Mouse (Mus musculus): ENCODE measurements around the gene Mthfd1l. TPM values are rescaled to one million over a fixed set of nuclear protein-coding genes. Genes with fewer than 3 reads are reported as not detected.

Mthfd1l gene
- polyA plus RNA-seq, 1 experiment from 2014 or later, result 5.5 TPM

GRCm38 (mm10) chr10:4141689-4142088 is 168.8 kb downstream of the Mthfd1l start:
- H3K4me3 ChIP-seq (ENCODE audit: low read depth, low read length), result no peak overlapping the region
- no peak overlapping the region for H3K27ac ChIP-seq (replicated peaks)
- H3K4me1 ChIP-seq (replicated peaks; ENCODE audit: control insufficient read depth, insufficient read depth), result no peaks in the 10 kb centered on the region
- no peak for DNase-seq (ENCODE audit: low spot score)
- no peak for ATAC-seq (ENCODE audit: low FRiP score, low TSS enrichment)
- H3K9me3 ChIP-seq (ENCODE audit: control insufficient read depth, low read length), result no peaks in the 10 kb centered on the region
- no peak overlapping the region for H3K4me2 ChIP-seq (replicated peaks; ENCODE audit: low read depth)
- H3K36me3 ChIP-seq (ENCODE audit: control insufficient read depth, insufficient read depth, low read length), result no peaks in the 10 kb centered on the region
- WGBS, result 75% methylated on average over 7 of the region's 7 CpGs
- TF ChIP-seq CTCF (IDR thresholded peaks at IDR 0.05; ENCODE audit: low read depth) (no peak), EP300 (optimal IDR thresholded peaks at IDR 0.05) (no peak)
- no peak overlapping the region for H3K9ac ChIP-seq (ENCODE audit: low read length)
- H3K27me3 ChIP-seq (ENCODE audit: control insufficient read depth, insufficient read depth, low read length), result no peaks in the 10 kb centered on the region

GRCm38 (mm10) chr10:4142816-4143215 is 169.9 kb downstream of the Mthfd1l start:
- no peaks in the 10 kb centered on the region for H3K36me3 ChIP-seq (ENCODE audit: control insufficient read depth, insufficient read depth, low read length)
- no peaks in the 10 kb centered on the region for H3K27me3 ChIP-seq (ENCODE audit: control insufficient read depth, insufficient read depth, low read length)
- 83% methylated on average over 10 of the region's 10 CpGs for WGBS
- TF ChIP-seq CTCF (IDR thresholded peaks at IDR 0.05; ENCODE audit: low read depth) (no peak), EP300 (optimal IDR thresholded peaks at IDR 0.05) (no peak)
- no peak overlapping the region for H3K4me2 ChIP-seq (replicated peaks; ENCODE audit: low read depth)
- DNase-seq (ENCODE audit: low spot score), result no peak
- ATAC-seq (ENCODE audit: low FRiP score, low TSS enrichment), result no peak
- no peak overlapping the region for H3K9ac ChIP-seq (ENCODE audit: low read length)
- no peaks in the 10 kb centered on the region for H3K9me3 ChIP-seq (ENCODE audit: control insufficient read depth, low read length)
- H3K27ac ChIP-seq (replicated peaks), result no peak overlapping the region
- no peak overlapping the region for H3K4me3 ChIP-seq (ENCODE audit: low read depth, low read length)
- no peaks in the 10 kb centered on the region for H3K4me1 ChIP-seq (replicated peaks; ENCODE audit: control insufficient read depth, insufficient read depth)

- H3K9me3 ChIP-seq (ENCODE audit: control insufficient read depth, low read length), result no peaks in the 10 kb centered on the region
- ATAC-seq (ENCODE audit: low FRiP score, low TSS enrichment) (no peak), DNase-seq (ENCODE audit: low spot score) (no peak)
- H3K27me3 ChIP-seq (ENCODE audit: control insufficient read depth, insufficient read depth, low read length), result no peaks in the 10 kb centered on the region
- H3K4me1 ChIP-seq (replicated peaks; ENCODE audit: control insufficient read depth, insufficient read depth), result no peaks in the 10 kb centered on the region
- H3K27ac ChIP-seq (replicated peaks), result no peak overlapping the region
- H3K9ac ChIP-seq (ENCODE audit: low read length), result no peak overlapping the region
- no peaks in the 10 kb centered on the region for H3K36me3 ChIP-seq (ENCODE audit: control insufficient read depth, insufficient read depth, low read length)
- TF ChIP-seq EP300 (optimal IDR thresholded peaks at IDR 0.05), result no peak
- no peak for TF ChIP-seq CTCF (IDR thresholded peaks at IDR 0.05; ENCODE audit: low read depth)
- no peak overlapping the region for H3K4me3 ChIP-seq (ENCODE audit: low read depth, low read length)
- 70% methylated on average over 1 of the region's 1 CpGs for WGBS
- no peak overlapping the region for H3K4me2 ChIP-seq (replicated peaks; ENCODE audit: low read depth)
These were observed 170.5 kb downstream of the Mthfd1l start for GRCm38 (mm10) chr10:4143381-4143780.

GRCm38 (mm10) chr10:4145080-4145807 is 172.3 kb downstream of the Mthfd1l start:
- Histone ChIP-seq H3K9me3 (ENCODE audit: control insufficient read depth, low read length) (no peaks in the 10 kb centered on the region), H3K4me1 (replicated peaks; ENCODE audit: control insufficient read depth, insufficient read depth) (no peaks in the 10 kb centered on the region), H3K4me3 (ENCODE audit: low read depth, low read length) (no peak overlapping the region), H3K27ac (replicated peaks) (no peak overlapping the region), H3K9ac (ENCODE audit: low read length) (no peak overlapping the region), H3K36me3 (ENCODE audit: control insufficient read depth, insufficient read depth, low read length) (no peaks in the 10 kb centered on the region), H3K27me3 (ENCODE audit: control insufficient read depth, insufficient read depth, low read length) (no peaks in the 10 kb centered on the region), H3K4me2 (replicated peaks; ENCODE audit: low read depth) (no peak overlapping the region)
- TF ChIP-seq CTCF (IDR thresholded peaks at IDR 0.05; ENCODE audit: low read depth) (no peak), EP300 (optimal IDR thresholded peaks at IDR 0.05) (no peak)
- WGBS, result 54% methylated on average over 16 of the region's 16 CpGs
- ATAC-seq (ENCODE audit: low FRiP score, low TSS enrichment), result no peak
- no peak for DNase-seq (ENCODE audit: low spot score)

GRCm38 (mm10) chr10:4146947-4147346 is 174.0 kb downstream of the Mthfd1l start:
- no peak overlapping the region for H3K4me3 ChIP-seq (ENCODE audit: low read depth, low read length)
- H3K4me1 ChIP-seq (replicated peaks; ENCODE audit: control insufficient read depth, insufficient read depth), result no peaks in the 10 kb centered on the region
- 85% methylated on average over 4 of the region's 4 CpGs for WGBS
- no peaks in the 10 kb centered on the region for H3K9me3 ChIP-seq (ENCODE audit: control insufficient read depth, low read length)
- DNase-seq (ENCODE audit: low spot score) (no peak), ATAC-seq (ENCODE audit: low FRiP score, low TSS enrichment) (no peak)
- TF ChIP-seq CTCF (IDR thresholded peaks at IDR 0.05; ENCODE audit: low read depth) (no peak), EP300 (optimal IDR thresholded peaks at IDR 0.05) (no peak)
- H3K36me3 ChIP-seq (ENCODE audit: control insufficient read depth, insufficient read depth, low read length), result no peaks in the 10 kb centered on the region
- H3K9ac ChIP-seq (ENCODE audit: low read length), result no peak overlapping the region
- H3K4me2 ChIP-seq (replicated peaks; ENCODE audit: low read depth), result no peak overlapping the region
- no peaks in the 10 kb centered on the region for H3K27me3 ChIP-seq (ENCODE audit: control insufficient read depth, insufficient read depth, low read length)
- no peak overlapping the region for H3K27ac ChIP-seq (replicated peaks)

- 94% methylated on average over 4 of the region's 4 CpGs for WGBS
- no peaks in the 10 kb centered on the region for H3K27me3 ChIP-seq (ENCODE audit: control insufficient read depth, insufficient read depth, low read length)
- no peak overlapping the region for H3K27ac ChIP-seq (replicated peaks)
- TF ChIP-seq CTCF (IDR thresholded peaks at IDR 0.05; ENCODE audit: low read depth), result peak; percentile 55
- TF ChIP-seq EP300 (optimal IDR thresholded peaks at IDR 0.05), result no peak
- ATAC-seq (ENCODE audit: low FRiP score, low TSS enrichment) (no peak), DNase-seq (ENCODE audit: low spot score) (no peak)
- H3K4me2 ChIP-seq (replicated peaks; ENCODE audit: low read depth), result no peak overlapping the region
- H3K4me1 ChIP-seq (replicated peaks; ENCODE audit: control insufficient read depth, insufficient read depth), result no peaks in the 10 kb centered on the region
- H3K4me3 ChIP-seq (ENCODE audit: low read depth, low read length), result no peak overlapping the region
- no peaks in the 10 kb centered on the region for H3K9me3 ChIP-seq (ENCODE audit: control insufficient read depth, low read length)
- no peak overlapping the region for H3K9ac ChIP-seq (ENCODE audit: low read length)
- no peaks in the 10 kb centered on the region for H3K36me3 ChIP-seq (ENCODE audit: control insufficient read depth, insufficient read depth, low read length)
These were observed 178.2 kb downstream of the Mthfd1l start for GRCm38 (mm10) chr10:4151159-4151558.

Data from stomach, postnatal 0 days (tissue).